Mouse (Mus musculus) forebrain, embryonic 11.5 days (tissue): ENCODE measurements around the gene Ccdc186. TPM values are rescaled to one million over a fixed set of nuclear protein-coding genes. Genes with fewer than 3 reads are reported as not detected.
"Not testable (repeated sequence)": the region's sequence is repeated elsewhere in the genome, so short reads cannot be mapped to it uniquely, and the experiment has no call there.

Source experiments
- ATAC-seq: fragments of 200-750 bp; cut with Nextera tagmentation; replicated peaks from 2 replicates; pipeline ENCODE4 v1.8.0; 2017; ENCODE audit warnings: moderate TSS enrichment; ENCODE audit not compliant: low FRiP score
- DNase-seq: peaks from one replicate; pipeline ENCODE4 v3.0.0-alpha.2; 2017; ENCODE audit warnings: low spot score
- H3K27ac ChIP-seq: fragments of 300-500 bp; sonication (generic); 2 replicates; pipeline ENCODE4 v1.5.1; 2014; ENCODE audit warnings: low read depth, low read length
- H3K27me3 ChIP-seq: fragments of 300-500 bp; sonication (generic); 2 replicates; pipeline ENCODE4 v1.6.1; 2014; ENCODE audit warnings: mild to moderate bottlenecking, low read length, mixed read lengths; ENCODE audit not compliant: control insufficient read depth, insufficient read depth
- H3K36me3 ChIP-seq: fragments of 300-500 bp; sonication (generic); 2 replicates; pipeline ENCODE4 v1.6.1; 2014; ENCODE audit warnings: mild to moderate bottlenecking, low read length, moderate library complexity, mixed read lengths; ENCODE audit not compliant: control insufficient read depth, insufficient read depth
- H3K4me1 ChIP-seq: fragments of 300-500 bp; sonication (generic); replicated peaks from 2 replicates; pipeline ENCODE4 v1.6.1; 2014; ENCODE audit warnings: low read length, mixed read lengths; ENCODE audit not compliant: control insufficient read depth, insufficient read depth
- H3K4me2 ChIP-seq: fragments of 300-500 bp; sonication (generic); 2 replicates; pipeline ENCODE4 v1.6.1; 2014; ENCODE audit warnings: low read depth, mild to moderate bottlenecking, low read length, moderate library complexity, mixed read lengths; ENCODE audit not compliant: severe bottlenecking
- H3K4me3 ChIP-seq: fragments of 300-500 bp; sonication (generic); 2 replicates; pipeline ENCODE4 v1.5.1; 2014; ENCODE audit warnings: low read depth, low read length
- H3K9ac ChIP-seq: fragments of 300-500 bp; sonication (generic); 2 replicates; pipeline ENCODE4 v1.6.1; 2014; ENCODE audit warnings: low read length
- H3K9me3 ChIP-seq: fragments of 300-500 bp; sonication (generic); 2 replicates; pipeline ENCODE4 v1.6.1; 2016; ENCODE audit warnings: low read length, mixed read lengths; ENCODE audit not compliant: control insufficient read depth
- WGBS: fragments of 180-500 bp; shearing (Covaris S2); extraction: QIAGEN DNeasy Blood & Tissue Kit; methylation state at CpG from one replicate; pipeline ENCODE4 v1.1.7; 2014; 5-methylcytosine and 5-hydroxymethylcytosine counted together
- polyA plus RNA-seq: library from polyadenylated mRNA; unstranded; fragments of >200 nt; fragmentation: Nextera tagmentation; extraction: Ambion mirVana; gene quantifications from 2 replicates; pipeline ENCODE4 v1.2.1, GENCODE M21; 2014

The Ccdc186 gene
- polyA plus RNA-seq, 1 experiment from 2014 or later = 20.1 TPM

- Histone ChIP-seq H3K4me1 (no peaks in the 10 kb centered on the region), H3K27ac (no peak overlapping the region), H3K27me3 (no peaks in the 10 kb centered on the region), H3K4me2 (no peak overlapping the region), H3K4me3 (no peak overlapping the region), H3K9ac (no peak overlapping the region), H3K36me3 (no peaks in the 10 kb centered on the region; the same call in 1 of the 2 replicates), H3K9me3 (no peaks in the 10 kb centered on the region)
- ATAC-seq = no peak
- WGBS = 97% methylated on average over 11 of the region's 11 CpGs
- DNase-seq = peak; percentile 26
Measured at GRCm38 (mm10) chr19:56797376-56797775, 24.6 kb downstream of the Ccdc186 start.

- no peak for ATAC-seq
- Histone ChIP-seq H3K4me2 (no peak overlapping the region), H3K27me3 (no peaks in the 10 kb centered on the region), H3K36me3 (no peaks in the 10 kb centered on the region; the same call in 1 of the 2 replicates), H3K9ac (no peak overlapping the region), H3K4me3 (no peak overlapping the region), H3K4me1 (no peaks in the 10 kb centered on the region), H3K27ac (no peak overlapping the region), H3K9me3 (no peaks in the 10 kb centered on the region)
- 92% methylated on average over 5 of the region's 5 CpGs for WGBS
- no peak for DNase-seq
Measured at GRCm38 (mm10) chr19:56788952-56789351, 33.0 kb downstream of the Ccdc186 start.

GRCm38 (mm10) chr19:56787911-56788310 lies 34.1 kb downstream of the Ccdc186 start:
- no peak overlapping the region for H3K27ac ChIP-seq
- H3K4me1 ChIP-seq = no peaks in the 10 kb centered on the region
- ATAC-seq = no peak
- WGBS = 92% methylated on average over 7 of the region's 7 CpGs
- H3K9ac ChIP-seq = no peak overlapping the region
- no peak for DNase-seq
- H3K27me3 ChIP-seq = no peaks in the 10 kb centered on the region
- no peak overlapping the region for H3K4me3 ChIP-seq
- no peaks in the 10 kb centered on the region; the same call in 1 of the 2 replicates for H3K36me3 ChIP-seq
- no peaks in the 10 kb centered on the region for H3K9me3 ChIP-seq
- no peak overlapping the region for H3K4me2 ChIP-seq

- not testable (repeated sequence) for H3K36me3 ChIP-seq, H3K9me3 ChIP-seq, H3K4me2 ChIP-seq, H3K27ac ChIP-seq, ATAC-seq, H3K4me3 ChIP-seq, DNase-seq, H3K9ac ChIP-seq
- peaks cover 16% of the 10 kb centered on the region; the same call in 1 of the 2 replicates for H3K4me1 ChIP-seq
- peaks cover 18% of the 10 kb centered on the region for H3K27me3 ChIP-seq
- WGBS = 93% methylated on average over 7 of the region's 7 CpGs
Measured at GRCm38 (mm10) chr19:56778532-56778931, 43.5 kb downstream of the Ccdc186 start.

- 53% methylated on average over 16 of the region's 16 CpGs for WGBS
- no peaks in the 10 kb centered on the region for H3K36me3 ChIP-seq
- H3K27ac ChIP-seq = no peak overlapping the region
- peaks cover 18% of the 10 kb centered on the region for H3K27me3 ChIP-seq
- H3K9me3 ChIP-seq = no peaks in the 10 kb centered on the region
- no peak overlapping the region for H3K4me3 ChIP-seq
- peaks cover 21% of the 10 kb centered on the region; the same call in 1 of the 2 replicates for H3K4me1 ChIP-seq
- H3K4me2 ChIP-seq = no peak overlapping the region
- ATAC-seq = peak; percentile 24; the same call in 1 of the 2 replicates
- no peak overlapping the region for H3K9ac ChIP-seq
- DNase-seq = peak; percentile 69
Measured at GRCm38 (mm10) chr19:56776719-56777382, 45.1 kb downstream of the Ccdc186 start.

GRCm38 (mm10) chr19:56775893-56776718 lies 45.9 kb downstream of the Ccdc186 start:
- Histone ChIP-seq H3K27me3 (peaks cover 20% of the 10 kb centered on the region), H3K27ac (no peak overlapping the region), H3K9ac (peak overlapping the region; percentile 41), H3K9me3 (no peaks in the 10 kb centered on the region), H3K4me1 (peaks cover 21% of the 10 kb centered on the region; the same call in 1 of the 2 replicates), H3K4me2 (peak overlapping the region; percentile 46), H3K4me3 (peak overlapping the region; percentile 21), H3K36me3 (no peaks in the 10 kb centered on the region)
- no peak for ATAC-seq
- DNase-seq = no peak
- WGBS = 9% methylated on average over 18 of the region's 18 CpGs

GRCm38 (mm10) chr19:56774971-56775892 lies 46.8 kb downstream of the Ccdc186 start:
- no peak for ATAC-seq
- 43% methylated on average over 23 of the region's 24 CpGs for WGBS
- peak overlapping the region; percentile 46 for H3K4me2 ChIP-seq
- H3K27me3 ChIP-seq = peaks cover 20% of the 10 kb centered on the region
- H3K4me3 ChIP-seq = peak overlapping the region; percentile 21
- no peak for DNase-seq
- H3K36me3 ChIP-seq = no peaks in the 10 kb centered on the region
- peaks cover 21% of the 10 kb centered on the region; the same call in 1 of the 2 replicates for H3K4me1 ChIP-seq
- no peaks in the 10 kb centered on the region for H3K9me3 ChIP-seq
- no peak overlapping the region for H3K27ac ChIP-seq
- peak overlapping the region; percentile 41 for H3K9ac ChIP-seq

GRCm38 (mm10) chr19:56774408-56774962 lies 47.5 kb downstream of the Ccdc186 start:
- DNase-seq = no peak
- no peak for ATAC-seq
- H3K4me2 ChIP-seq = no peak overlapping the region
- H3K27me3 ChIP-seq = peaks cover 20% of the 10 kb centered on the region
- H3K4me3 ChIP-seq = no peak overlapping the region
- peaks cover 21% of the 10 kb centered on the region; the same call in 1 of the 2 replicates for H3K4me1 ChIP-seq
- no peak overlapping the region for H3K27ac ChIP-seq
- H3K36me3 ChIP-seq = no peaks in the 10 kb centered on the region
- WGBS = 68% methylated on average over 9 of the region's 9 CpGs
- no peak overlapping the region for H3K9ac ChIP-seq
- no peaks in the 10 kb centered on the region for H3K9me3 ChIP-seq
